Mouse (Mus musculus) megakaryocyte-erythroid progenitor cell, adult 5-6 weeks (primary cell): ENCODE results near the gene Dock4. TPM values are rescaled to one million over a fixed set of nuclear protein-coding genes. Genes with fewer than 3 reads are reported as not detected.

Experiments
- ATAC-seq: replicated peaks from 2 replicates; pipeline ENCODE4 v1.8.0; 2016; ENCODE audit warnings: mild to moderate bottlenecking, inconsistent platforms; ENCODE audit not compliant: severe bottlenecking, poor library complexity, low FRiP score, low TSS enrichment
- total RNA-seq, 2 experiments: library from RNA; stranded (forward) in 1 of 2; stranded (reverse) in 1 of 2; fragments of 200-1000, 215-1000 nt in 1 of 2; fragments of >200 nt in 1 of 2; fragmentation: Nextera tagmentation in 1 of 2; gene quantifications; 2 replicates each; pipeline ENCODE4 v1.2.3; 2014 to 2017

The Dock4 gene
- total RNA-seq, 2 experiments from 2014 or later = not detected

DNA sequence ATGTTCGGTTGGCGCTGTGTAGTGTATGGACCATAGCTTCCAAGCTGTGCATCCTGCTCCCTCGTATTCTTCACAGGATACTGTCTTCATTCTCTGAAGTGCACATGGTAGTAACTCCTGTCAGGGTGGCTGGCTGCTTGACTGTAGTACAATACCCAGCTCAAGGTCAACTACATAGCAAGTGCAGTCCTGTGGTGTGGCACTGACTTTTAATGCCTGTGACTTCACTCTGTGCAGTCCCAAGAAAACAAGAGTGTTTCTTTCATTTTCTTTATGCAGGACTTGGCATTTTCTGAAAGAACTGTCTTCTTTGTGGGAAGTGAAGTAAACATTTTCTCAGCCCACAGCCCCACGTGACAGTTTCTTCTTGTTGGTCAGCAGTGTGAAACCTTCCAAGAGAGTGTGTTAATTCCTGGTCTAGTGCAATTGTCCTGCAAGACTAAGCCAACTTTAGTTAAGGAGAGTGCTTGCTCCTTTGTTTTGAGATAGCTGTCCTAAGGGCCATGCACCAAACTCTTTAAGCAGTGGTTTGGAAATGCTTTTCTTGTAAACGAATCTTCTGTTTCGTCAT lies 109.3 kb downstream of the Dock4 start:
- no peak for ATAC-seq

- ATAC-seq = no peak
Measured at GRCm38 (mm10) chr12:40558600-40558999, 112.8 kb downstream of the Dock4 start.

GRCm38 (mm10) chr12:40559103-40559502 lies 113.4 kb downstream of the Dock4 start:
- no peak for ATAC-seq

- no peak for ATAC-seq
Measured at GRCm38 (mm10) chr12:40563703-40564102, 118.0 kb downstream of the Dock4 start.

DNA sequence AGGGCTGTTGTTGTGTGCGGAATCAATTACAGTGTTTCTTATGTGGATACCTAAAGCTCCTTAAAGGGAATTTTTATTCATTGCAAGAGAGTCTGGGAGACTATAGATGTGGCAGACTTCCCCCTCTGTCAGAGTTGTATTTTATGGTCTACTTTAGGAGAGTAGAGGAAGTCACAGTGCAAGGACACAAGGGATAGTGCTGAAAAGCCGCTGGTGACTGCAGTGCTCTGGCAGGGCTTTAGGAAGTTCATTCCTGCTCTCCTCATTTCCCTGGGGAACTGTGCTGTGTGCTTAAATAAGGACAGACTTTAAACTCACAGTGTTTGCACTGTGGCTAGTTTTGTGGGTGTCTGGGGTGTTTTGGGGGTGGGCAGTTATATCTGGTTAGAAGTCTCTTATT lies 118.5 kb downstream of the Dock4 start:
- no peak for ATAC-seq

DNA sequence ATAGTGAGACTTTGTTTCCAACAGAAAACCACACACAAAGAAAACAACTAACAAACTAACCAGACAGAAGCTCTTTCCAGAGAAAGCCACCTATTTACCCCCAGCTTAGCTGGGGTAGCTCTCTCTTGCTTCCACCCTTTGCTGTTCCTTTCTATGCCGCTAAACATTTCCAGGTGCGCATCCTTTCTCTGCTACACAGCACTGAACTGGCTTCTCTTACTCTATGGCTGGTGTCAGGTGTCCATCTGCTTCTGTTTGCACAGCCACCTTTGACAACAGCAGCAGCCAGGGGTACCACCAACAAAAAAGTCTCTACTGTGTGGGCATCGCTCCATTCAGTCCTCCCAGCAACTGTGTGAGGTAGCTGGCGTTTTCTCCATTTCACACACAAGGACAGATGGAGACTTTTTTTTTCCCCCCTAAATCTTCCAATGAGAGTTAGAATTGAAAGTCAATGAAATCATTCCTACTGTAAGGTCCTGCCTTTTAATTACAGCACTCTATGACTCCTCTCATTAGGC lies 122.7 kb downstream of the Dock4 start:
- ATAC-seq = no peak

DNA sequence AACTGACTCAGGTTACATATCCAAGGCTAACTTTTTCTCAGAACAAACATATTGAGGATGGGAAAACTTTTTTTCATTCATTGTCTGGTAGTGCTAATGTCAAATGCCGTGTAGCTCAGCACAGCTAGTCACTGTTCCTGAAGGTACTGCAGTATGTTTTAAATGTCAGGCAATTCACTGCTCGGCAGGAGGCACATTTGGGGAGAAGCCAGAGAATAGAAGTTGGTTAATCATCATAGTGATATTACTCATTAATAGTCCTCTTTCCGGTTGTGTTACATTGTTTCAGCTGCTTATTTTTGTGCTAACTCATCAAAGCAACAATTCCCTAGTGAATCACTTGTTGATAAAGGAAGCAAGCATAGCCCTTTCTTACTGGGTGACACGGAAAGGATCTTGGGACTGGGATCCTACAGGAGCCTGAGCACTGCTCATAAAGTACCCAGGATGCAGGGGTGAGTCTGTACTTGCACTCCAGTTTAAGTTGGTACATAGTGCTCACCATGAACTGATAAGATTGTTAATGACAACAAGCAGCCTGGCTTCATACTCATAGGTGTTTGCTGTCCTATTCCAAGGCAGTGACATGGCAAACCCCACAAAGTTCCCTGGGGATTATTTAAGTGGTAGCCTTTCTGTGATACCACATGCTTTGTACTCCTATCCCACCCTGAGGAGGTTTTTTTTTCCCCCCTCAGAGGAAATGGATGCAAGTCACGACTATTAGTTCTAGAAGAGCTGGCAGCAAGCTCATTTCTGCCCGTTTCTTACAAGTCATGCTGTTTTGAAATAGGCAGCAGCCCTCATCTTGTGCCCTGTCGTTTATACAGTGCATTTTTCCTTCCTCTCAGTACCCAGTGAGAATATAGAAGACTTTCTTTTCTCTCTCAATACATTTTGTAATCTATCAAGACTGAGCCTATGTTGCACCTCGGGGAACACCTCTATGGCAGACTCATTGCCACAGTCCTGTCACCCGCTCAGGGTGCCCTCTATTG lies 123.5 kb downstream of the Dock4 start:
- no peak for ATAC-seq

- ATAC-seq = no peak
Measured at GRCm38 (mm10) chr12:40570250-40570649, 124.5 kb downstream of the Dock4 start.

GRCm38 (mm10) chr12:40574051-40574450 lies 128.3 kb downstream of the Dock4 start:
- ATAC-seq = no peak

GRCm38 (mm10) chr12:40576749-40577148 lies 131.0 kb downstream of the Dock4 start:
- ATAC-seq = no peak

- no peak for ATAC-seq
Measured at GRCm38 (mm10) chr12:40580351-40580750, 134.6 kb downstream of the Dock4 start.

DNA sequence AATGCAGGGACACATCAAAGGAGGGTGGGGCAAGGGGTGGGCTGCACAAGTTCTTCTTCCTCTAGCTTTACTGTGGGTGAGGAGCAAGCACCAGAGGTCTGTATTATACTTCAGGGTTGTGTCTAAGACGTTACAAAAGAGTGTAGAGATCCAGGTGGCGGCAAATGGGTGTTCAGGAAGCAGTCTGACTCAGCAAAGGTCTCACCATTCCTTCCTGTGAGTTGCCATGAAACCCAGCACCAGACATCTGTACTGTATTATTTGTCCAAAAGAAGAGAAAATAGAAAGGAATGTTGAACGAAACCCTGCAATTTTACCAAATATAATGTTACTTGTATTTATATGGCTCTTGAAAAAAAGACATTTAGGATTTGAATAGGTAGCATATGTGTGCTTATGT lies 135.3 kb downstream of the Dock4 start:
- ATAC-seq = no peak

GRCm38 (mm10) chr12:40582059-40582458 lies 136.3 kb downstream of the Dock4 start:
- ATAC-seq = no peak

- ATAC-seq = no peak
Measured at GRCm38 (mm10) chr12:40584526-40585289, 139.0 kb downstream of the Dock4 start.

DNA sequence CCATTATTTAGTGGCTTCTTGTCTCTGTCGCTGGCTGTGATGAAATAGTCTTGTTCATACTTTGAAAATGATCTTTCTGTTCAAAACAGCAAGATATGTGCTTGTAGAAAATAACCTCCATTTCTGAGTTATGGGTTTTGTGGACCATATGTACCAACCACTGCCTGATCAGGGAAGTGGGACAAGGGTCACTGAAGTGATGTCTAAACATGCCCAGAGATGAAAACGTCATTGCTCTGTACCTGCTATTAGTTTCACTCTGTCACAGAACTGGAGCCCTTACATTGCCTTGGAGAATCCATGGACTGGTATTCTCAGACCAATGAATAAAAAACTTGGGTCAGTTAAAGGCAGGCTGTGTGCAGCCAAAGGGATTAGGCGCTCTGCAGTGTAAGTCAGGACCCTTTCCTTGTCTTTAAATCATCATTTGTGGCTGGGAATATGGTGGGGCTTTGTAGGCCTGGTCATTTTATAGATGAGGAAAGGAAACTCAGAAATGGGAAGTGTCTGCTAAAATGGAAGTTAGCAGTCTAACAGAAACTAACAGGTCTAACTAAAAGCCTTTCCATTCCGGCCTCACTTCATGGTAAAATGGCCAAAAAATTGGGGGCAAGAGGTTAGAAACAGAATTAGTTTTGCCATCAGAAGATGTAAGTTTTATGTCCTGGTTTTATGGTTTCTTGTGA lies 139.8 kb downstream of the Dock4 start:
- ATAC-seq = no peak

- no peak for ATAC-seq
Measured at GRCm38 (mm10) chr12:40594161-40594560, 148.4 kb downstream of the Dock4 start.

GRCm38 (mm10) chr12:40595440-40595839 lies 149.7 kb downstream of the Dock4 start:
- no peak for ATAC-seq

- no peak for ATAC-seq
Measured at GRCm38 (mm10) chr12:40596020-40596419, 150.3 kb downstream of the Dock4 start.

DNA sequence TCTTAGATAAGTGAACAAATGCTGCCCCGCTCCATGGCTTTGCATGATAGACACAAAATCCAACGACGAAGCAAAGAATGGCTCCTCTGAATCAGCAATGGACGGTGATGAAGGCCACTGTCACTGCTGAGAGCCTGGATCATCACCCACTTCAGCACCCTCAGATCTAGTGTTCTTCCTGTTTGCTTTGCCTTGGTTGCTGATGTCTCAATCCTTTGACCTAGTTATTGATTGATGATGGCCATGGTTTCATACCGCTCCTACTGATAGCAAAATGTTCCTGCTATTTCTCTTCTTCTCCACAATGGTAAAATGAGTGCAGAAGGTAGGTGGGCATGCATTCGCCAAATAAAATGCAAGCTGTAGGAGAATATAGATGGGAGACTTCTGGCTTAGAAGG lies 150.7 kb downstream of the Dock4 start:
- no peak for ATAC-seq
